ENCODE assay signal across 19 mouse cellular contexts in the genomic region with DNA sequence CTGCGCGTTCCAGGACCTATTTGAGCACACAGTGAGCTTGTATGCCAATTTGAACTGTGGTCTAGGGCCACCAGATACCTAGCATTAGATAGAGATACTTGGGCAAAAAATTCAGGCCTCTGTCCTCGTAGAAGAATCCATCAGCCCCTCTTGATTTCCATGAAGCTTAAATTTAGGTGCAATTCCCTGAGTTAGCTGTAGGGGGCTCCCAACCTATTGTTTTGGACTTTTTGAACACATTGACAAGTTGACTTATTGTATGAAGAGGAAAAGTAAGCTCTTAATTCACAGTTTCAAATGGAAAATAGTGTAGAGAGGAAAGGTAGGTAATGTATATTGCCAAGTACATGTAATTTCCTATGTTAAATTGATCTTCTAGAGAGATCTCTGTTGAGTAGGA.
DNase-seq lines count a peak whose midpoint lies in the region; ATAC-seq and TF ChIP-seq lines count a peak whose summit lies in the region.
"Had no signal": no experiment of that assay in that cellular context is flagged by ENCODE, and none has a peak within 500 bp of the region (broad histone marks: within the 10 kb centered on the region; RNA-seq: fewer than 3 reads in every experiment).

No protein-coding gene starts in this region.

- H3K36me3 ChIP-seq in kidney, postnatal 0 days (ENCODE audit: insufficient read depth, low read length) = no peaks in the 10 kb centered on the region
- H3K36me3 ChIP-seq in kidney, embryonic 15.5 days = no peaks in the 10 kb centered on the region
- no peaks in the 10 kb centered on the region for H3K36me3 ChIP-seq in E14TG2a.4 (ENCODE audit: insufficient read depth, low read length)
- H3K36me3 ChIP-seq: limb, embryonic 15.5 days; midbrain, embryonic 12.5 days had no signal

- H3K4me3 ChIP-seq in kidney, postnatal 0 days (replicated peaks; ENCODE audit: low read depth, low read length) = no peak overlapping the region
- H3K4me3 ChIP-seq in kidney, embryonic 15.5 days (replicated peaks) = no peak overlapping the region
- H3K4me3 ChIP-seq in E14TG2a.4 (replicated peaks; ENCODE audit: low read length) = no peak overlapping the region
- H3K4me3 ChIP-seq: limb, embryonic 15.5 days; midbrain, embryonic 12.5 days; myocyte had no signal

- 80% methylated on average over 3 of the region's 3 CpGs for WGBS in kidney, postnatal 0 days
- WGBS in kidney, embryonic 15.5 days = 82% methylated on average over 3 of the region's 3 CpGs

- no peak overlapping the region for H3K9ac ChIP-seq in kidney, postnatal 0 days (ENCODE audit: low read depth, low read length)
- H3K9ac ChIP-seq in kidney, embryonic 15.5 days = no peak overlapping the region
- H3K9ac ChIP-seq: limb, embryonic 15.5 days; midbrain, embryonic 12.5 days had no signal

- DNase-seq in kidney, postnatal 0 days (ENCODE audit: low spot score) = no peak
- peak; percentile 10 for DNase-seq in 416B (ENCODE audit: low read depth)
- peak; percentile 6 for DNase-seq in c-Kit-positive CD71-negative TER-119-negative erythroid progenitor cells, embryonic 14.5 days (ENCODE audit: low read depth)
- DNase-seq in ovary, adult 18-20 months (ENCODE audit: low spot score) = no peak
- no peak for DNase-seq in urinary bladder, postnatal 14 days (ENCODE audit: low spot score)
- DNase-seq: adrenal gland, adult 8-10 months; cerebellum, postnatal 14 days; heart, postnatal 36 days; kidney, postnatal 4 days; lung, postnatal 10 days; right cerebral cortex, postnatal 14 days; thymus, adult 18-20 months had no signal

- no peaks in the 10 kb centered on the region for H3K9me3 ChIP-seq in kidney, postnatal 0 days (replicated peaks; ENCODE audit: low read length)
- H3K9me3 ChIP-seq in kidney, embryonic 15.5 days (replicated peaks) = no peaks in the 10 kb centered on the region
- no peaks in the 10 kb centered on the region for H3K9me3 ChIP-seq in E14TG2a.4 (ENCODE audit: low read length)
- H3K9me3 ChIP-seq: limb, embryonic 15.5 days; midbrain, embryonic 12.5 days had no signal

- no peak overlapping the region for H3K27ac ChIP-seq in kidney, postnatal 0 days
- no peak overlapping the region for H3K27ac ChIP-seq in kidney, embryonic 15.5 days
- H3K27ac ChIP-seq: hindbrain, postnatal 0 days; limb, embryonic 15.5 days; midbrain, embryonic 12.5 days had no signal

- TF ChIP-seq CTCF in kidney, postnatal 0 days (IDR thresholded peaks at IDR 0.05; ENCODE audit: low read depth) = peak; percentile 46
- TF ChIP-seq CTCF in E14TG2a.4 (conservative IDR thresholded peaks at IDR 0.05; ENCODE audit: low read length) = peak; percentile 46

- no peaks in the 10 kb centered on the region for H3K4me1 ChIP-seq in kidney, postnatal 0 days (replicated peaks; ENCODE audit: insufficient read depth, low read length)
- H3K4me1 ChIP-seq in kidney, embryonic 15.5 days = no peaks in the 10 kb centered on the region
- no peaks in the 10 kb centered on the region for H3K4me1 ChIP-seq in E14TG2a.4 (replicated peaks; ENCODE audit: low read depth, low read length)
- H3K4me1 ChIP-seq: midbrain, embryonic 12.5 days had no signal

- H3K27me3 ChIP-seq in kidney, postnatal 0 days (ENCODE audit: insufficient read depth, low read length) = no peaks in the 10 kb centered on the region
- H3K27me3 ChIP-seq in kidney, embryonic 15.5 days = no peaks in the 10 kb centered on the region
- no peaks in the 10 kb centered on the region for H3K27me3 ChIP-seq in E14TG2a.4 (ENCODE audit: insufficient read depth, low read length)
- H3K27me3 ChIP-seq: limb, embryonic 15.5 days; midbrain, embryonic 12.5 days had no signal

- no peak overlapping the region for H3K4me2 ChIP-seq in kidney, postnatal 0 days (ENCODE audit: low read length)
- no peak overlapping the region for H3K4me2 ChIP-seq in kidney, embryonic 15.5 days
- H3K4me2 ChIP-seq: limb, embryonic 15.5 days; midbrain, embryonic 12.5 days had no signal

- no peak for ATAC-seq in kidney, postnatal 0 days (replicated peaks; ENCODE audit: low FRiP score, low read depth)
- ATAC-seq in kidney, embryonic 15.5 days (replicated peaks; ENCODE audit: low FRiP score) = no peak
- ATAC-seq: forebrain, embryonic 14.5 days; hindbrain, postnatal 0 days had no signal

Comparison
In these comparisons a context has a peak if more than half of its experiments do, and no peak if none do; other contexts are left out.
1. DNase-seq: peak in 416B (single experiment) and c-Kit-positive CD71-negative TER-119-negative erythroid progenitor cells, embryonic 14.5 days (single experiment); none in kidney, postnatal 0 days (single experiment), ovary, adult 18-20 months (single experiment) and urinary bladder, postnatal 14 days (single experiment).